Mouse (Mus musculus) heart, postnatal 0 days (tissue): ENCODE results near the gene Bcat2. TPM values are rescaled to one million over a fixed set of nuclear protein-coding genes. Genes with fewer than 3 reads are reported as not detected.

Experiments
- ATAC-seq: fragments of 200-750 bp; cut with Nextera tagmentation; 2 replicates; pipeline ENCODE4 v1.8.0; 2017; ENCODE audit warnings: low read depth, moderate number of reproducible peaks, moderate library complexity; ENCODE audit not compliant: insufficient read depth
- DNase-seq: peaks from one replicate; pipeline ENCODE4 v3.0.0-alpha.2; 2016; ENCODE audit warnings: low spot score
- H3K27ac ChIP-seq: fragments of 300-500 bp; sonication (generic); 2 replicates; pipeline ENCODE4 v1.5.1; 2014; ENCODE audit warnings: low read depth, mild to moderate bottlenecking
- H3K27me3 ChIP-seq: fragments of 300-500 bp; sonication (generic); 2 replicates; pipeline ENCODE4 v1.6.1; 2014; ENCODE audit warnings: low read length, mixed read lengths; ENCODE audit not compliant: control insufficient read depth, insufficient read depth
- H3K36me3 ChIP-seq: fragments of 300-500 bp; sonication (generic); replicated peaks from 2 replicates; pipeline ENCODE4 v1.6.1; 2014; ENCODE audit warnings: low read length, mixed read lengths; ENCODE audit not compliant: control insufficient read depth, insufficient read depth
- H3K4me1 ChIP-seq: fragments of 300-500 bp; sonication (generic); 2 replicates; pipeline ENCODE4 v1.6.1; 2014; ENCODE audit warnings: antibody characterized with exemption; ENCODE audit not compliant: control insufficient read depth, insufficient read depth
- H3K4me2 ChIP-seq: fragments of 300-500 bp; sonication (generic); 2 replicates; pipeline ENCODE4 v1.6.1; 2014; ENCODE audit warnings: low read depth, mild to moderate bottlenecking, low read length, moderate library complexity
- H3K4me3 ChIP-seq: fragments of 300-500 bp; sonication (generic); 2 replicates; pipeline ENCODE4 v1.5.1; 2014; ENCODE audit warnings: low read depth, low read length
- H3K9ac ChIP-seq: fragments of 300-500 bp; sonication (generic); replicated peaks from 2 replicates; pipeline ENCODE4 v1.6.1; 2014; ENCODE audit warnings: low read depth, low read length, mixed read lengths
- H3K9me3 ChIP-seq: fragments of 300-500 bp; sonication (generic); replicated peaks from 2 replicates; pipeline ENCODE4 v1.6.1; 2016; ENCODE audit warnings: low read length; ENCODE audit not compliant: control insufficient read depth
- CTCF ChIP-seq: IDR thresholded peaks from 2 replicates; pipeline ENCODE4 v1.5.1; 2016; ENCODE audit warnings: antibody characterized with exemption, control low read depth, low read depth
- EP300 ChIP-seq: IDR thresholded peaks from 2 replicates; pipeline ENCODE4 v1.6.1; 2016; ENCODE audit warnings: antibody characterized with exemption, low read depth
- WGBS: fragments of 180-500 bp; shearing (Covaris S2); extraction: QIAGEN DNeasy Blood & Tissue Kit; methylation state at CpG from one replicate; pipeline ENCODE4 v1.1.7; 2014; 5-methylcytosine and 5-hydroxymethylcytosine counted together
- polyA plus RNA-seq: library from polyadenylated mRNA; unstranded; fragments of >200 nt; fragmentation: Nextera tagmentation; extraction: Ambion mirVana; gene quantifications from 2 replicates; pipeline ENCODE4 v1.2.1, GENCODE M21; 2015
- total RNA-seq: library from RNA; depleted of rRNA; stranded (reverse); fragments of >200 nt; gene quantifications from 2 replicates; pipeline ENCODE4 v1.2.3, GENCODE M21; 2014; ENCODE audit warnings: low replicate concordance

The Bcat2 gene
- total and polyA plus RNA-seq, 2 experiments from 2014 or later = 70.6 to 73.7 TPM

DNA sequence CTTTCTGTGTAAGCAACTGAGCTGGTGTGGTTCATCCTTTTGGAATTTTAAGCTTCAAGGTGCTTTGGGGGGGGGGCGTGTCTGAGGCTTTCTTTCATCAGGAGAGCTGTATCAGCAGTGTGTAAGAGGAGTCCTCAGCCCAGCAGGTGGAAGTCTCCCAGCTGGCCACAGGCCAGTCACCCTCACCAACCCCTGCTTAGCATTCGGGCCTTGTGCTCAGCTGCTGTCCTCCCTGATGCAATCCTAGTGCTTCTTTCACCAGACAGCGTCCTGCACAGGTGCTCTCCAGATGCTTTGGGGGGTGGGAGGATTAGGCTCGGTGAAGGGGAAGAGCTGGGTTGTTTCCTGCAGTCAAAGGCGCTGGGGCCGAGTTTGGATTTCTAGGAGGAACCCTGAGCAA lies 46.3 kb downstream of the Bcat2 start:
- H3K4me2 ChIP-seq = no peak overlapping the region
- ATAC-seq = no peak; the same call in 1 of the 2 replicates
- no peak overlapping the region for H3K4me3 ChIP-seq
- TF ChIP-seq EP300 (no peak), CTCF (no peak)
- H3K4me1 ChIP-seq = no peaks in the 10 kb centered on the region
- no peak overlapping the region for H3K9ac ChIP-seq
- WGBS = 26% methylated on average over 6 of the region's 6 CpGs
- H3K36me3 ChIP-seq = no peaks in the 10 kb centered on the region
- DNase-seq = no peak
- peaks cover 43% of the 10 kb centered on the region for H3K27me3 ChIP-seq
- no peaks in the 10 kb centered on the region for H3K9me3 ChIP-seq
- no peak overlapping the region for H3K27ac ChIP-seq

DNA sequence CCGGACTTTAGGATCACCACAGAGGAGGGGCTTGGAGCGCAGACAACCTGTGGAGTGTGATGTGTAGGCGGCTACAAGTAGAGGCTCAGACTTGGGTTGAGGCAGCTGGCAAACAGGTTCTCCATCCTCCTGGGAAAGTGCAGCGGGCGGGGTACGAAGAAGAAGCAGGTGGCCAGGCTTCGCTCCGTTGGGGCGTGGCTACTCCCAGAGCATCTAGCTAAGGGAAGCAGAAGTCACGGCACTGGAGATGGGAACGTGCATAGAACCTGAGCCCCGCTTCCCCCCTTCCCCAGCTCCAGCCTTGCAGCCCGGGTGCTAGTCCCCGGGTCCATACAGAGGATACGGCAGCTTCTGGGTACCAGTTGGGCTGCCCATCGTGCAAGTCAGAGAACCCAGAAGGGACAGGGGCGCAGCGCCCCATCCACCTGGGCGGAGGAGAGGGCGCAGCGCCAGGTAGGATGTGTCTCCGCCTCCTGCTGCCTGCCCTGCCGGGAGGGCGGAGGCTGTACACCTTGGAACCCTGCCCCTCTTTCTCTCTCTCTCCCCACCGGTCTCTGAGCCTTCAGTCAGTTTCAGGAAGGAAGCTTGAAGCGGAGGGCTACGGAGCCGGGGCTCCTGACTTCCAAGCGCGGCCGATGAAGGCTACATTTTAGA lies 47.2 kb downstream of the Bcat2 start, which contains the start of gene Fut1:
Gene Fut1 (plus strand): TSS at position 248 of the 654 bp plus-strand sequence.
- no peak within 1 kb of the TSS for H3K4me2 ChIP-seq
- no peaks in the 10 kb centered on the region for H3K9me3 ChIP-seq
- WGBS = 12% methylated on average over 29 of the region's 31 CpGs
- no peaks in the 10 kb centered on the region for H3K36me3 ChIP-seq
- ATAC-seq (no peak), DNase-seq (no peak)
- no peaks in the 10 kb centered on the region for H3K4me1 ChIP-seq
- H3K27ac ChIP-seq = no peak within 1 kb of the TSS
- H3K9ac ChIP-seq = no peak within 1 kb of the TSS
- H3K27me3 ChIP-seq = peaks cover 43% of the 10 kb centered on the region
- TF ChIP-seq CTCF (no peak), EP300 (no peak)
- H3K4me3 ChIP-seq = no peak within 1 kb of the TSS

DNA sequence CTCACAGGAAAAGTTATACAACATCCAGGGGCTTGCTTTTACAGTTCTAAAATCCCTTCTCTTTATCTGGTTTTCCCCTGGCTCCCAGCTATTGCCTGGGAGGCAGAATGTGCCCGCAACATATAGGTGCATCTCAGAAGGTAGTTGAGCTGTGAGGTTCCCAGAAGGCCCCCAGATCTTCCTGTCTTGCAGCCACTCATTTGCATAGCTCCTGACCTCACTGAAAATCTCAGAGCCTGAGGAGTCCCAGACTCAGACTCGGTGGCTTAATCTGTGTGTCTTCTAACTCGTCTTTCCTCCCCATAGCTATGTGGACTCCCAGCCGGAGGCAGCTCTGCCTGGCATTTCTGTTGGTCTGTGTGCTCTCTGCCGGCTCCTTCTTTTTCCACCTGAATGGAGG lies 48.4 kb downstream of the Bcat2 start:
- Histone ChIP-seq H3K9me3 (no peaks in the 10 kb centered on the region), H3K4me1 (no peaks in the 10 kb centered on the region), H3K27me3 (peaks cover 43% of the 10 kb centered on the region), H3K4me3 (no peak overlapping the region), H3K9ac (no peak overlapping the region), H3K4me2 (no peak overlapping the region), H3K36me3 (no peaks in the 10 kb centered on the region), H3K27ac (no peak overlapping the region)
- WGBS = 76% methylated on average over 5 of the region's 5 CpGs
- ATAC-seq (no peak), DNase-seq (no peak)
- TF ChIP-seq EP300 = no peak
- TF ChIP-seq CTCF = no peak

DNA sequence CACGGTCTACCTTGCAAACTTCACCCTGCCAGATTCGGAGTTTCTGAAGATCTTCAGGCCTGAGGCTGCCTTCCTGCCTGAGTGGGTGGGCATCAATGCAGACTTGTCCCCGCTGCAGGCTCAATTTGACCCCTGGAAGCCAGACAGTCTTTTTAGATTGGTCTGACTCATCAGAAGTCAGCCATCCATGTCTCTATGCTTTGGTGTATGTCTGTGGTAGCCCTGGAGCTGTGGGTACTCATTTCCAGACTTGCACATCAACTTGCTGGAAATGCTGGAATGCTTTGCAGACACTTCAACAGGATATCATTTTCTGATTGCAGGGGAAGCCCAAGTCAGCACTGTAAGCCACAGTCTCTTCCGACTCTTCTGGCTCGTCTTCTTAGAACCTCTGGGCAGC lies 49.6 kb downstream of the Bcat2 start:
- H3K9me3 ChIP-seq = no peaks in the 10 kb centered on the region
- no peaks in the 10 kb centered on the region for H3K4me1 ChIP-seq
- ATAC-seq (no peak), DNase-seq (no peak)
- no peak overlapping the region for H3K27ac ChIP-seq
- no peak overlapping the region for H3K4me2 ChIP-seq
- H3K9ac ChIP-seq = no peak overlapping the region
- WGBS = 70% methylated on average over 5 of the region's 5 CpGs
- no peak overlapping the region for H3K4me3 ChIP-seq
- no peaks in the 10 kb centered on the region for H3K36me3 ChIP-seq
- H3K27me3 ChIP-seq = peaks cover 43% of the 10 kb centered on the region
- TF ChIP-seq EP300 (no peak), CTCF (no peak)

DNA sequence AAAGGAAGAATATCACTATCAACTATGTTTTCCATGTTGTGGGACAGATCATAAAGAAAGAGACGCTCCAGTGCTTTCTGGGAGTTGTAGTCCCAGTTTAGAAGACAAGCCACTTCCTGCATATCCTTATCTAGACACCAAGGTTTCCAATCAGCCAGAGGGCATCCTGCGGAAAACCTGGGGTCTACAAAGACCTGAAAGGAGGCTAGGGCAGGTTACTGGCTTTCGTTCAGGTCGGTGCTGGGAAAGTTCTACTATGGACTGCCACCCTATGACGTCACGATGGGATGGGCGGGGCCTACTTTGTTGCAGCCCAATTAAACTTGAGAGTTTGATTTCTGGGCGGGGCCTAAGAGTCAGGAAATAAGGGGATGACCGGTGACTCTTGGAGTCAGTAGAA lies 51.5 kb downstream of the Bcat2 start, which contains the start of gene Izumo1:
Gene Izumo1 (plus strand): TSS at position 369 of the 400 bp plus-strand sequence.
- 0 out of 2 replicates have a peak, but pooled peaks have one; percentile 34 for ATAC-seq
- peaks cover 30% of the 10 kb centered on the region for H3K27me3 ChIP-seq
- no peak within 1 kb of the TSS for H3K27ac ChIP-seq
- H3K36me3 ChIP-seq = no peaks in the 10 kb centered on the region
- H3K9ac ChIP-seq = no peak within 1 kb of the TSS
- WGBS = 23% methylated on average over 9 of the region's 9 CpGs
- no peak for DNase-seq
- no peak for TF ChIP-seq EP300
- no peak for TF ChIP-seq CTCF
- no peak within 1 kb of the TSS for H3K4me3 ChIP-seq
- no peak within 1 kb of the TSS for H3K4me2 ChIP-seq
- no peaks in the 10 kb centered on the region for H3K4me1 ChIP-seq
- no peaks in the 10 kb centered on the region for H3K9me3 ChIP-seq

DNA sequence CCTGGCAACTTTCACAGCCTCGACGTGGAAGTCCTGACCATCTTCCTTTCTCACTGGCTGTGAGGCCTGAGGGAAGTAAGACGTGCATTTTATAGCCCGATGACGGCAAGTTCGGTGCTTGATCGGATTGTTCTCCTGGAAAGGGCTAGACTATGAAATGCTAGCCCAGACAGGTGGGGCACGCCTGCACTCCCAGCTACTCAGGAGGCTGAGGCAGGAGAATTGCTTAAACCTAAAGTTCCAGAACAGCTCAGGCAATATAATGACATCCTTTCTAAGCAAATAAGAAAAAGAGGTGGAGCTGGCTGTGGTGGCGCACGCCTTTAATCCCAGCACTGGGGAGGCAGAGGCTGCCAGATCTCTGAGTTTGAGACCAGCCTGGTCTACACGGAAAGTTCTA lies 53.6 kb downstream of the Bcat2 start:
- H3K27ac ChIP-seq = no peak overlapping the region
- ATAC-seq = no peak
- H3K4me1 ChIP-seq = no peaks in the 10 kb centered on the region
- no peaks in the 10 kb centered on the region for H3K36me3 ChIP-seq
- no peak overlapping the region for H3K9ac ChIP-seq
- H3K4me2 ChIP-seq = no peak overlapping the region
- DNase-seq = no peak
- H3K9me3 ChIP-seq = no peaks in the 10 kb centered on the region
- H3K27me3 ChIP-seq = peaks cover 20% of the 10 kb centered on the region
- no peak for TF ChIP-seq EP300
- TF ChIP-seq CTCF = no peak
- 90% methylated on average over 11 of the region's 11 CpGs for WGBS
- H3K4me3 ChIP-seq = no peak overlapping the region
